Mouse (Mus musculus): ENCODE results near the gene Hspd1.
"Not testable (repeated sequence)": the region's sequence is repeated elsewhere in the genome, so short reads cannot be mapped to it uniquely, and the experiment has no call there.

Hspd1 gene

GRCm38 (mm10) chr1:55087932-55088610 is at the start of gene Hspd1, which contains the start of gene Hspe1:
Hspd1 (minus strand) TSS chr1:55088243.
Hspe1 (plus strand) TSS chr1:55088132.
- in situ Hi-C loops (cut with MboI, MseI): loop anchor here (5.0 kb wide), 2 partner anchors 61 to 66 kb away; partner anchors contain the start of gene Sf3b1 (in 1 of the 2)

GRCm38 (mm10) chr1:55135846-55136245 is 47.8 kb upstream of the Hspd1 start:
- in situ Hi-C loops (cut with MboI, MseI): no loop called here

- in situ Hi-C loops (cut with MboI, MseI): no loop called here
Observed at GRCm38 (mm10) chr1:55134301-55134700, 46.3 kb upstream of the Hspd1 start.

GRCm38 (mm10) chr1:55133173-55133572 is 45.1 kb upstream of the Hspd1 start:
- in situ Hi-C loops (cut with MboI, MseI): no loop called here

GRCm38 (mm10) chr1:55132308-55132707 is 44.3 kb upstream of the Hspd1 start:
- in situ Hi-C loops (cut with MboI, MseI): no loop called here

- in situ Hi-C loops (cut with MboI, MseI): no loop called here
Observed at GRCm38 (mm10) chr1:55131424-55132014, 43.5 kb upstream of the Hspd1 start.

GRCm38 (mm10) chr1:55130943-55131401 is 42.9 kb upstream of the Hspd1 start, which contains the start of gene Mob4:
Mob4 (plus strand) TSS chr1:55131231.
- in situ Hi-C loops (cut with MboI, MseI): no loop called here

GRCm38 (mm10) chr1:55130190-55130916 is 42.3 kb upstream of the Hspd1 start:
- in situ Hi-C loops (cut with MboI, MseI): no loop called here

GRCm38 (mm10) chr1:55129716-55130115 is 41.7 kb upstream of the Hspd1 start:
- in situ Hi-C loops (cut with MboI, MseI): no loop called here

- in situ Hi-C loops (cut with MboI, MseI): not testable (repeated sequence)
Observed at GRCm38 (mm10) chr1:55124136-55124535, 36.1 kb upstream of the Hspd1 start.

- in situ Hi-C loops (cut with MboI, MseI): no loop called here
Observed at GRCm38 (mm10) chr1:55123561-55123960, 35.5 kb upstream of the Hspd1 start.

GRCm38 (mm10) chr1:55123046-55123445 is 35.0 kb upstream of the Hspd1 start:
- in situ Hi-C loops (cut with MboI, MseI): no loop called here

GRCm38 (mm10) chr1:55109066-55109766 is 21.2 kb upstream of the Hspd1 start:
- in situ Hi-C loops (cut with MboI, MseI): no loop called here

- in situ Hi-C loops (cut with MboI, MseI): no loop called here
Observed at GRCm38 (mm10) chr1:55108473-55108872, 20.4 kb upstream of the Hspd1 start.

GRCm38 (mm10) chr1:55107644-55108043 is 19.6 kb upstream of the Hspd1 start:
- in situ Hi-C loops (cut with MboI, MseI): no loop called here

GRCm38 (mm10) chr1:55106919-55107585 is 19.0 kb upstream of the Hspd1 start:
- in situ Hi-C loops (cut with MboI, MseI): no loop called here

- in situ Hi-C loops (cut with MboI, MseI): no loop called here
Observed at GRCm38 (mm10) chr1:55092469-55092868, 4.4 kb upstream of the Hspd1 start.

GRCm38 (mm10) chr1:55092056-55092455 is 4.0 kb upstream of the Hspd1 start:
- in situ Hi-C loops (cut with MboI, MseI): no loop called here

- in situ Hi-C loops (cut with MboI, MseI): loop anchor here (5.0 kb wide), 2 partner anchors 62 to 67 kb away; partner anchors contain the start of gene Sf3b1 (in 1 of the 2)
Observed at GRCm38 (mm10) chr1:55089498-55090064, 1.5 kb upstream of the Hspd1 start.
